Mouse (Mus musculus) ES-Bruce4 (cell line): Measurements from ENCODE around the gene Plcb1.

Source experiments
- CTCF ChIP-seq: IDR thresholded peaks from one replicate; pipeline ENCODE4 v1.8.1; 2011; ENCODE audit warnings: low read depth, low read length
- EP300 ChIP-seq: IDR thresholded peaks from 2 replicates; pipeline ENCODE4 v1.6.1; 2011; ENCODE audit warnings: low read depth, low read length; ENCODE audit not compliant: insufficient read depth

DNA sequence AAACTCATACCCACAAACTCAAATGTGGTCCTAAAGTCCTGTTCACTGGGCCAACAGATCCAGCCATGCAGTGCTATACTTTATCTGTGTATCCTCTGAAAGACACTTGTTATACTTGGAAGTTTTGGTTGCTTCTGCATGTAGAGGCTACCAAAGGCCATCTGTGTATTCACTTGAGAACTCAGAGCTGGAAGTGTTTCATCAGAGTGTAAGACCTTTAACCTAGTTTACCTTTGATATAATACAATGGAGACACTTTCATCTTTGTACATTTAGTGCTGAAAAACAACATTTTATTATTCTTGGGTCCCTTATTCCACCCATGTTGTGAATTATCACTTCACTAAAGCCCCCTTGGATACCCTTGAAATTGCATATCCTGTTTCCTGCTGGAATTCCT lies 70.4 kb downstream of the Plcb1 start:
- TF ChIP-seq CTCF (no peak), EP300 (no peak)
